Mouse (Mus musculus): Measurements from ENCODE around the gene Fam208b.

DNA sequence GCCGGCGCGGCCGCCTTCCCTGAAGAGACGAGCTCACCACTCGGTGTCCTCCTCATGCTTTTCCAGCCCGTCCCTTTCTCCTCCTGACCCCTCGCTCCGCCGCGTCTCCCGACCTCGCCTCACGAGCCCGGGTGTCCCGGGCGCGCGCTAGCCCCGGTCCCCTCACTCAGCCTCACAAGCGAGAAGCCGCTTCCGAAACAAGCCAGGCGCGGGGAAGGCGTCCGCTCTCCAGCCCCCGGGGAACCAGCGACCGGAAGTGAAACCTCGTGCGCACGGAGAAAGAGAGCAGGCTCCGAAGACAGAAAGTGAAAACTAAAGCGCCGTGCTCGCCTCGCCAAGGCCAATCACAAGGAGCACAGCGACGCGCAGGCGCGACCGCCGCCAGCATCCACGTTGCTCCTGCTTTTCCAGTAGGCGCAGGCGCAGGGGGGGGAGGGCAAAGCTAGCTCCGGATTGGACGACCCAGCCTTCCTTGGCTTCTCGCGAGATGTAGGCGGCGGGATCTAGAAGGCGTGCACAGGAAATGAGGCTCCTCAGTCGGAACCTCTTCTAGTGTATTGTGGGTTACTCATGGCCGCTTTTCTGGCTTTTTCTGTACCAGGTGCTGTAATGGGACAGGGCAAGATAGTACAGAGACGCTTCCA lies at the start of gene Fam208b:
- TF ChIP-seq GATA1 (IDR thresholded peaks at IDR 0.05; ENCODE audit: low read length): no peak
- TF ChIP-seq TAL1 (IDR thresholded peaks at IDR 0.05; ENCODE audit: low read length): no peak

All from erythroblast, embryonic 14.5 days (primary cell).